Mouse (Mus musculus) layer of hippocampus, postnatal 14 days (tissue): ENCODE measurements at regions not wholly inside any gene's neighbourhood (a gene's known extent, or its start where the extent isn't known, plus 50 kb on each side); places are given as distances from the start of the nearest gene placed in this dataset.
A peak's percentile ranks its signal among the peaks of the same experiment; 100 is the strongest.
"Not testable (repeated sequence)": the region's sequence is repeated elsewhere in the genome, so short reads cannot be mapped to it uniquely, and the experiment has no call there.

Source experiments
- DNase-seq, 2 experiments: peaks; one replicate each; pipeline ENCODE4 v3.0.0; 2021 to 2022; ENCODE audit warnings: low spot score in 2 of 2, mixed read lengths in 1 of 2

- DNase-seq, result not testable (repeated sequence)
Observed at GRCm38 (mm10) chr1:141066830-141067229, 820.9 kb downstream of the Kcnt2 start.

- no peak for DNase-seq
Observed at GRCm38 (mm10) chr1:141097575-141097974, 851.6 kb downstream of the Kcnt2 start.

GRCm38 (mm10) chr1:141102546-141102945 is 856.6 kb downstream of the Kcnt2 start:
- DNase-seq, result no peak

- peak in 1 of 2 experiments; percentile 15 for DNase-seq
Observed at GRCm38 (mm10) chr1:141104034-141104433, 858.1 kb downstream of the Kcnt2 start.

- DNase-seq, result no peak
Observed at GRCm38 (mm10) chr1:141104633-141105032, 858.7 kb downstream of the Kcnt2 start.

- DNase-seq, result no peak
Observed at GRCm38 (mm10) chr1:141136771-141137541, 891.0 kb downstream of the Kcnt2 start.

GRCm38 (mm10) chr1:141140157-141140556 is 894.2 kb downstream of the Kcnt2 start:
- DNase-seq, result not testable (repeated sequence)

- DNase-seq, result no peak
Observed at GRCm38 (mm10) chr1:141145759-141146158, 899.8 kb downstream of the Kcnt2 start.

GRCm38 (mm10) chr1:141149899-141150298 is 903.9 kb downstream of the Kcnt2 start:
- DNase-seq, result no peak

- DNase-seq, result no peak
Observed at GRCm38 (mm10) chr1:141154572-141154971, 908.6 kb downstream of the Kcnt2 start.

GRCm38 (mm10) chr1:141161772-141162171 is 915.8 kb downstream of the Kcnt2 start:
- DNase-seq, result no peak
